Mouse (Mus musculus): ENCODE measurements at regions not wholly inside any gene's neighbourhood (a gene's known extent, or its start where the extent isn't known, plus 50 kb on each side); places are given as distances from the start of the nearest gene placed in this dataset.

- DNase-seq (ENCODE audit: low spot score): no peak
Observed at GRCm38 (mm10) chr12:77667151-77667874, 429.4 kb downstream of the Fut8 start.

GRCm38 (mm10) chr12:77667875-77668204, 429.9 kb downstream of the Fut8 start:
- DNase-seq (ENCODE audit: low spot score): peak; percentile 69

GRCm38 (mm10) chr12:77670531-77670930, 432.6 kb downstream of the Fut8 start:
- no peak for DNase-seq (ENCODE audit: low spot score)

- no peak for DNase-seq (ENCODE audit: low spot score)
Observed at GRCm38 (mm10) chr12:77674352-77674751, 436.4 kb downstream of the Fut8 start.

GRCm38 (mm10) chr12:77674755-77675154, 436.8 kb downstream of the Fut8 start:
- DNase-seq (ENCODE audit: low spot score): peak; percentile 17

GRCm38 (mm10) chr12:77678040-77678439, 440.1 kb downstream of the Fut8 start:
- no peak for DNase-seq (ENCODE audit: low spot score)

- no peak for DNase-seq (ENCODE audit: low spot score)
Observed at GRCm38 (mm10) chr12:77694101-77694500, 456.2 kb downstream of the Fut8 start.

GRCm38 (mm10) chr12:77696039-77696631, 458.2 kb downstream of the Fut8 start:
- no peak for DNase-seq (ENCODE audit: low spot score)

GRCm38 (mm10) chr12:77696662-77697061, 458.7 kb downstream of the Fut8 start:
- DNase-seq (ENCODE audit: low spot score): no peak

GRCm38 (mm10) chr12:77698088-77698487, 460.2 kb downstream of the Fut8 start:
- DNase-seq (ENCODE audit: low spot score): no peak

- DNase-seq (ENCODE audit: low spot score): no peak
Observed at GRCm38 (mm10) chr12:77699896-77700605, 462.1 kb downstream of the Fut8 start.

- no peak for DNase-seq (ENCODE audit: low spot score)
Observed at GRCm38 (mm10) chr12:77715506-77715905, 477.6 kb downstream of the Fut8 start.

- DNase-seq (ENCODE audit: low spot score): no peak
Observed at GRCm38 (mm10) chr12:77715979-77716378, 478.1 kb downstream of the Fut8 start.

GRCm38 (mm10) chr12:77727766-77728165, 466.3 kb upstream of the Gm6657 start:
- no peak for DNase-seq (ENCODE audit: low spot score)

GRCm38 (mm10) chr12:77739047-77739760, 454.8 kb upstream of the Gm6657 start:
- no peak for DNase-seq (ENCODE audit: low spot score)

- no peak for DNase-seq (ENCODE audit: low spot score)
Observed at GRCm38 (mm10) chr12:77742716-77743115, 451.3 kb upstream of the Gm6657 start.

- no peak for DNase-seq (ENCODE audit: low spot score)
Observed at GRCm38 (mm10) chr12:77749438-77750007, 444.5 kb upstream of the Gm6657 start.

GRCm38 (mm10) chr12:77752181-77752580, 441.9 kb upstream of the Gm6657 start:
- DNase-seq (ENCODE audit: low spot score): no peak

GRCm38 (mm10) chr12:77756021-77756420, 438.0 kb upstream of the Gm6657 start:
- DNase-seq (ENCODE audit: low spot score): no peak

GRCm38 (mm10) chr12:77760976-77761375, 433.1 kb upstream of the Gm6657 start:
- no peak for DNase-seq (ENCODE audit: low spot score)

GRCm38 (mm10) chr12:77776011-77776546, 418.0 kb upstream of the Gm6657 start:
- DNase-seq (ENCODE audit: low spot score): no peak

- DNase-seq (ENCODE audit: low spot score): no peak
Observed at GRCm38 (mm10) chr12:77776755-77777154, 417.3 kb upstream of the Gm6657 start.

Data from urinary bladder, postnatal 14 days (tissue).